Comparison of ENCODE assay signal across 10 mouse cellular contexts in the genomic region with DNA sequence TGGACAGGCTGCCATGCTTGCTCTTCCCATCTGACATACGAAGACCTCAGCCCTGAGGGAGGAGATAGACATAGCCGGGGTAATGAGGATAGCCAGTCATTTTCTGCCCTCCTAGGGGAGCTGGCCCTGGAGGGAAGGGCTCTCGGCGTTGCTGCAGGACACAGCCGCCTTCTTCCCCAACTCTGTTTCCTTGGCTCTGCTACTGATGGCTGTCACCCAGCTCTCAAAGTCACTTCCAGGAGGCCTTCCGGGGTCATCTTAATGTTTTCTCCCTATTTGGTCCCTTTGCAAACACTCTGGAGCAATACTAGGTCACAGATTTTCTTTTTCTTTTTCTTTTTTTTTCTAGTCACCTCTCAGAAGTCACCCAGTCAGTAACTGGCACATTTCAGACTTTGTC.
"Had no signal": no experiment of that assay in that cellular context is flagged by ENCODE, and none has a peak within 500 bp of the region (broad histone marks: within the 10 kb centered on the region; RNA-seq: fewer than 3 reads in every experiment).

No protein-coding gene starts in this region.

- H3K4me2 ChIP-seq: kidney, embryonic 15.5 days; limb, embryonic 13.5 days; liver, embryonic 13.5 days; midbrain, embryonic 13.5 days; neural tube, embryonic 15.5 days had no signal

- H3K4me3 ChIP-seq: kidney, embryonic 15.5 days; limb, embryonic 13.5 days; liver, embryonic 13.5 days; midbrain, embryonic 13.5 days; myocyte; neural tube, embryonic 15.5 days had no signal

- H3K9ac ChIP-seq: kidney, embryonic 15.5 days; limb, embryonic 13.5 days; liver, embryonic 13.5 days; midbrain, embryonic 13.5 days; neural tube, embryonic 15.5 days had no signal

- DNase-seq: left cerebral cortex, postnatal 4 days; liver, embryonic 13.5 days; lung, postnatal 14 days; right cerebral cortex, adult 18-20 months; right cerebral cortex, postnatal 25 days had no signal

- H3K27ac ChIP-seq: limb, embryonic 13.5 days; liver, embryonic 13.5 days; midbrain, embryonic 13.5 days; neural tube, embryonic 15.5 days had no signal

- H3K9me3 ChIP-seq: kidney, embryonic 15.5 days; limb, embryonic 13.5 days; liver, embryonic 13.5 days; midbrain, embryonic 13.5 days; neural tube, embryonic 15.5 days had no signal

- H3K36me3 ChIP-seq: kidney, embryonic 15.5 days; limb, embryonic 13.5 days; liver, embryonic 13.5 days; midbrain, embryonic 13.5 days; neural tube, embryonic 15.5 days had no signal

- H3K27me3 ChIP-seq: kidney, embryonic 15.5 days; limb, embryonic 13.5 days; liver, embryonic 13.5 days; neural tube, embryonic 15.5 days had no signal

- ATAC-seq: midbrain, embryonic 13.5 days had no signal
